10 mouse cellular contexts compared by ENCODE assay signal in genomic region chr6:91221094-91221493, GRCm38 (mm10). TPM values are rescaled to one million over a fixed set of nuclear protein-coding genes. Genes with fewer than 3 reads are reported as not detected.
DNase-seq lines count a peak whose midpoint lies in the region; ATAC-seq and TF ChIP-seq lines count a peak whose summit lies in the region.
"Had no signal": no experiment of that assay in that cellular context is flagged by ENCODE, and none has a peak within 500 bp of the region (broad histone marks: within the 10 kb centered on the region; RNA-seq: fewer than 3 reads in every experiment).

No protein-coding gene starts in this region.

- no peak for DNase-seq in forebrain, postnatal 0 days
- peak; percentile 48 for DNase-seq in ovary, postnatal 14 days (ENCODE audit: low spot score)
- no peak for DNase-seq in ovary, postnatal 10 days (ENCODE audit: low spot score)
- peak; percentile 50 for DNase-seq in embryo, embryonic 9.5 days (ENCODE audit: extremely low spot score)
- DNase-seq in mesoderm, embryonic 11.5 days (ENCODE audit: low read depth, low spot score): peak; percentile 48
- no peak for DNase-seq in layer of hippocampus, postnatal 36 days
- DNase-seq in spleen, postnatal 36 days (ENCODE audit: low spot score in 2 of 2): no peak

- no peaks in the 10 kb centered on the region for H3K27me3 ChIP-seq in forebrain, postnatal 0 days (ENCODE audit: insufficient read depth, low read length)
- H3K27me3 ChIP-seq in forebrain, embryonic 13.5 days: no peaks in the 10 kb centered on the region
- H3K27me3 ChIP-seq: midbrain, embryonic 12.5 days had no signal

- no peak for TF ChIP-seq CTCF in forebrain, postnatal 0 days (IDR thresholded peaks at IDR 0.05; ENCODE audit: low read depth)

- H3K27ac ChIP-seq in forebrain, postnatal 0 days (ENCODE audit: low read depth, low read length): peak overlapping the region; percentile 69; the same call in 1 of the 2 replicates
- no peak overlapping the region for H3K27ac ChIP-seq in forebrain, embryonic 13.5 days
- H3K27ac ChIP-seq: midbrain, embryonic 12.5 days had no signal

- H3K9me3 ChIP-seq in forebrain, postnatal 0 days (ENCODE audit: low read length): no peaks in the 10 kb centered on the region
- H3K9me3 ChIP-seq in forebrain, embryonic 13.5 days (replicated peaks): no peaks in the 10 kb centered on the region
- H3K9me3 ChIP-seq: midbrain, embryonic 12.5 days had no signal

- no peak overlapping the region for H3K4me3 ChIP-seq in forebrain, postnatal 0 days (ENCODE audit: low read depth, low read length)
- no peak overlapping the region for H3K4me3 ChIP-seq in forebrain, embryonic 13.5 days
- H3K4me3 ChIP-seq: midbrain, embryonic 12.5 days had no signal

- H3K9ac ChIP-seq in forebrain, postnatal 0 days: no peak overlapping the region
- no peak overlapping the region for H3K9ac ChIP-seq in forebrain, embryonic 13.5 days
- H3K9ac ChIP-seq: midbrain, embryonic 12.5 days had no signal

- no peak overlapping the region for H3K4me2 ChIP-seq in forebrain, postnatal 0 days (ENCODE audit: low read depth)
- no peak overlapping the region for H3K4me2 ChIP-seq in forebrain, embryonic 13.5 days
- H3K4me2 ChIP-seq: midbrain, embryonic 12.5 days had no signal

- peaks cover 14% of the 10 kb centered on the region; the same call in 1 of the 2 replicates for H3K4me1 ChIP-seq in forebrain, postnatal 0 days (ENCODE audit: insufficient read depth)
- H3K4me1 ChIP-seq in forebrain, embryonic 13.5 days: peaks cover 8% of the 10 kb centered on the region

- 15% methylated on average over 3 of the region's 3 CpGs for WGBS in forebrain, postnatal 0 days
- 6% methylated on average over 3 of the region's 3 CpGs for WGBS in forebrain, embryonic 13.5 days

- ATAC-seq in forebrain, postnatal 0 days: no peak
- ATAC-seq in forebrain, embryonic 13.5 days: no peak
- ATAC-seq: intestine, embryonic 16.5 days had no signal

- no peaks in the 10 kb centered on the region for H3K36me3 ChIP-seq in forebrain, postnatal 0 days (ENCODE audit: insufficient read depth)
- H3K36me3 ChIP-seq in forebrain, embryonic 13.5 days (ENCODE audit: poor library complexity, severe bottlenecking): no peaks in the 10 kb centered on the region
- H3K36me3 ChIP-seq: midbrain, embryonic 12.5 days had no signal

RNA-seq across cellular contexts. Expression of gene Fbln2, which starts 8.8 kb away (rescaled TPM):
- total RNA-seq in forebrain, postnatal 0 days (2014; rRNA removed): 26.7 and 41.1 TPM in 2 replicates
- 18.6 and 19.6 TPM in 2 replicates for polyA plus RNA-seq in forebrain, postnatal 0 days (2015; fragmentation: Nextera tagmentation; extraction: Ambion mirVana)
- 8.5 and 12.2 TPM in 2 replicates for polyA plus RNA-seq in forebrain, embryonic 13.5 days (2015; fragmentation: Nextera tagmentation; extraction: Ambion mirVana)
- 10 to 100 TPM in 1 of 2 experiments, 1 to 10 TPM in 1; 9.3 to 10.3 TPM for total RNA-seq in layer of hippocampus, postnatal 36 days (2021)

Comparison
In these comparisons a context has a peak if more than half of its experiments do, and no peak if none do; other contexts are left out.
1. DNase-seq: peak in ovary, postnatal 14 days (single experiment), embryo, embryonic 9.5 days (single experiment) and mesoderm, embryonic 11.5 days (single experiment); none in forebrain, postnatal 0 days (single experiment), ovary, postnatal 10 days (single experiment), layer of hippocampus, postnatal 36 days (0 of 2) and spleen, postnatal 36 days (0 of 2).